Mouse (Mus musculus): ENCODE measurements at regions not wholly inside any gene's neighbourhood (a gene's known extent, or its start where the extent isn't known, plus 50 kb on each side); places are given as distances from the start of the nearest gene placed in this dataset.

DNA sequence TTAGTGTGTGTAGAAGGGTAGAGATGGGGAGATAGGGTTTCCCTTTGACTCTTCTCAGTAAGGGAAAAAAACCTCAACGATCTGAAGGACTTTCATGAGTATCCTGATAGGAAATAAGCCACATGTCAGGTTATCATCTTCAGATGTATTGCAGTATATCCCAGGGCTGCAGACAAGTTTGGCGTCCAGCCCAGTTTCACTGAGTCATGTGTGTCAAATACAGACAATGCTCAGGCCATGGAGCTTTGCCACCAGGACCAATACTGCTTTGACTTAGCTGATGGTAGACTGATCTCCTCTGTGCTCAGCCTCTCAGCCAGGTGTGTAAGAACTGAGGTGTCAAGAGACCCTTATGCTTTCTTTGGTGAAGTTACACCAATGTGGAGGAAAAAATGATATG lies 62.9 kb downstream of the Cst10 start:
- Histone ChIP-seq H3K4me1 (replicated peaks) (no peaks in the 10 kb centered on the region), H3K27ac (no peak overlapping the region), H3K9me3 (no peaks in the 10 kb centered on the region), H3K9ac (no peak overlapping the region), H3K4me2 (replicated peaks) (no peak overlapping the region), H3K36me3 (no peaks in the 10 kb centered on the region), H3K4me3 (replicated peaks) (no peak overlapping the region), H3K27me3 (replicated peaks) (no peaks in the 10 kb centered on the region)
- no peak for ATAC-seq
- WGBS, result 68% methylated on average over 2 of the region's 2 CpGs

DNA sequence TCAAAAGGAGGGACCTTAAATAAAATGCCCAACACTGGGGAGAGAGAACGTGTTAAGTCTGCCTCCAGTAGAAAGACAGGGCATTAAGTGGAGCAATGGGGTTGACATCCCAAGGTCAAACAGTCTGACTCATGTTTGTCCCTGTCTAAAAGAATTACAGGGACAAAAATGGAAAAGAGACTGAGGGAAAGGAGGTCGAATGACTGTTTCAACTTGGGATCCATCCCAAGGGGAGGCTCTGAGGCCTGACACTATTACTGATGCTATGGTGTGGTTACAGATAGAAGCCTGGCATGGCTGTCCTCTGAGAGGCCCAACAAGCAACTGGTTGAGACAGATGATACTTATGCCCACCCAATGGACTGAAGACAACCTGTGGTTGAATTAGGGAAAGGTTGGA lies 67.6 kb downstream of the Cst10 start:
- H3K4me3 ChIP-seq (replicated peaks), result no peak overlapping the region
- H3K4me1 ChIP-seq (replicated peaks), result no peaks in the 10 kb centered on the region
- H3K27me3 ChIP-seq (replicated peaks), result no peaks in the 10 kb centered on the region
- H3K36me3 ChIP-seq, result no peaks in the 10 kb centered on the region
- WGBS, result 68% methylated on average over 2 of the region's 2 CpGs
- no peak overlapping the region for H3K4me2 ChIP-seq (replicated peaks)
- H3K9ac ChIP-seq, result no peak overlapping the region
- no peaks in the 10 kb centered on the region for H3K9me3 ChIP-seq
- ATAC-seq, result no peak
- no peak overlapping the region for H3K27ac ChIP-seq

DNA sequence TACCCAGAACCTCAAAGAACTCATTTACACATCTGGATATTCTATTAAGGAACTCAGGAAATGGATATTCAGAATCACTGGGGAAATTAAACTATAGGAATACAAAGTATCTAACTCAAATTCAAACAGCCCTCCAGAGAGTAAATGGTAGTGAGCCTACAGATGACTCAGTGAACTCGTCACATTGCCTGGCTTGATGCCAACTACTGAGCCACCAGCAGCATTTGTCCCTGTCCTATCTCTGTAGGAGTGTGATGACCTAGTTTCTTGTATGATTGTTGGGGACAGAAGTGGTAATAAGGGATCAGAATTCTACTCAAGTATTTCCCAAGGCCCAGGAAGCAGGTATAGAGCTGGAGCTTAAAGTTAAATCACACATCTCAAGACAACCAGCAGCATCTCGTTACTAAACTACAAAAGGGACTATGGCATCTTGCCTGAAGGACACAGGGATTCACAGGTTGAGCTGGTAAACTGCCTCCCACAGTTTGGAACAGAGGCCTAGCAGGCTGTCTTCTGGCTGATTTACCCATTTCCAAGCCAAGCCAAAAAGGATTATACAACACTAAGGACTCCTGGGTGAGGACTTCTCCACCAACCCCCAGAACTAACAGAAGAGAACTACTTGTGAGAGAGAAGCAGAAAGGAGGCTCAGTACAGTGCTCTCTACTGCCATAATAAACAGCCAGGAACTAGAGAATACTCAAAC lies 88.6 kb downstream of the Cst10 start:
- no peaks in the 10 kb centered on the region for H3K4me1 ChIP-seq (replicated peaks)
- H3K36me3 ChIP-seq, result no peaks in the 10 kb centered on the region
- 56% methylated on average over 2 of the region's 2 CpGs for WGBS
- no peak overlapping the region for H3K4me2 ChIP-seq (replicated peaks)
- no peak for ATAC-seq
- no peak overlapping the region for H3K9ac ChIP-seq
- H3K9me3 ChIP-seq, result no peaks in the 10 kb centered on the region
- H3K27me3 ChIP-seq (replicated peaks), result no peaks in the 10 kb centered on the region
- no peak overlapping the region for H3K27ac ChIP-seq
- H3K4me3 ChIP-seq (replicated peaks), result no peak overlapping the region

DNA sequence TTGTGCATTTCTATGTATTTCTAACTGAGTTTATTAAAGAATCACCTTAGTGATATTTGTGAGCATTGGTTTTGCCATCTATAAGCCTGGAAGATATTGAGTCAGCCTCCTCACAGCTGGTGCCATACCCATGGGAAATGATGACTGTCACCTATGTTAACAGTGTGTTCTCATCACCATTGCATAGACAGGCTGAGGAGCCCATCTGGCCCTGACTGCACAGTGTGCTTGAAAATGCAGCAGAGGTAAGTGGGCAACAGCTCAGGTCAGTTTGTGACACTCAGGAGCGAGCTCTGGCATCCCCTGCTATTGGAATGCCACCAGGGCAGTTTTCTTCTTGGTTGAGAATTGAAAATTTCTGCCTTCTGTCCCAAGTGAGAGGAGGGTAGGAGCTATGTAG lies 108.0 kb downstream of the Cst10 start:
- ATAC-seq, result no peak
- H3K4me2 ChIP-seq (replicated peaks), result no peak overlapping the region
- no peak overlapping the region for H3K4me3 ChIP-seq (replicated peaks)
- no peak overlapping the region for H3K27ac ChIP-seq
- no peaks in the 10 kb centered on the region for H3K9me3 ChIP-seq
- no peak overlapping the region for H3K9ac ChIP-seq
- no peaks in the 10 kb centered on the region for H3K36me3 ChIP-seq
- no peaks in the 10 kb centered on the region for H3K27me3 ChIP-seq (replicated peaks)
- WGBS, result 77% methylated on average over 1 of the region's 1 CpGs
- no peaks in the 10 kb centered on the region for H3K4me1 ChIP-seq (replicated peaks)

DNA sequence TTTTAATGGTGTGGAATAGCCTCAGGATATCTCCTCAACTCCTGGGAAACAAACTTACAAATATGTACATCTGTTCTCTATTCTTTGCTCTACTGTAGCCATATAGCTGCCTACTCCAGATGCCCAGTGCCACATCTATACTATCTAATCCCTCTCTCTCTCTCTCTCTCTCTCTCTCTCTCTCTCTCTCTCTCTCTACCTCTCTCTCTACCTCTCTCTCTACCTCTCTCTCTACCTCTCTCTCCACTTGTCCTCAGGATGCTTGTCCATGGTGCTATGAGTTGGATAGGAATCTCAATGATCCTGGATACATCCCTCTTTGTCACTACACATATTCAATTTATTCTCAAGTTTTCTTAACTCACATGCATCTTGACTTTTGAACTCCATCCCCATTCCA lies 119.6 kb downstream of the Cst10 start:
- no peak overlapping the region for H3K4me3 ChIP-seq (replicated peaks)
- H3K4me2 ChIP-seq (replicated peaks), result no peak overlapping the region
- no peak overlapping the region for H3K9ac ChIP-seq
- no peaks in the 10 kb centered on the region for H3K36me3 ChIP-seq
- no peaks in the 10 kb centered on the region for H3K27me3 ChIP-seq (replicated peaks)
- no peak overlapping the region for H3K27ac ChIP-seq
- H3K9me3 ChIP-seq, result no peaks in the 10 kb centered on the region
- ATAC-seq, result no peak
- H3K4me1 ChIP-seq (replicated peaks), result no peaks in the 10 kb centered on the region

DNA sequence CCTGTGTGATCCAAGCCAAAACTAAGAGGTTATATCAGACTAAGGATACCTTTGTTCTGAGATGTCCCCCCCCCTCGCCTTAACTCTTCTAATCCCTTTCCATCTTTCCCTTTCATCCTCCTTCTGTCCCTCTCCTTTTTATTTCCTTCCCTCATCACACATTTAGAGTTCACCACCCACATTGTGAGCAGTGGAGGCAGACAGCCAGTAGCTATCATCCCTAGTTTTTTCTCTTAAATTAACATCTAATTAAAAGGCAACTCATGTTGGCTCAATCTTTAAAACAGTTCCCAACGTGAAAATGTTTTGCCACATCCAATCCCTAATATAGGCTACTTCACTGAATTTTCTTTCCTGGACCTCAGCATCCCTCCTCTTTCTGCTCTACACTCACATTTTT lies 138.0 kb downstream of the Cst10 start:
- H3K27me3 ChIP-seq (replicated peaks), result no peaks in the 10 kb centered on the region
- no peak for ATAC-seq
- H3K9me3 ChIP-seq, result no peaks in the 10 kb centered on the region
- H3K27ac ChIP-seq, result no peak overlapping the region
- WGBS, result 67% methylated on average over 2 of the region's 2 CpGs
- no peaks in the 10 kb centered on the region for H3K36me3 ChIP-seq
- no peak overlapping the region for H3K9ac ChIP-seq
- H3K4me2 ChIP-seq (replicated peaks), result no peak overlapping the region
- no peaks in the 10 kb centered on the region for H3K4me1 ChIP-seq (replicated peaks)
- H3K4me3 ChIP-seq (replicated peaks), result no peak overlapping the region

DNA sequence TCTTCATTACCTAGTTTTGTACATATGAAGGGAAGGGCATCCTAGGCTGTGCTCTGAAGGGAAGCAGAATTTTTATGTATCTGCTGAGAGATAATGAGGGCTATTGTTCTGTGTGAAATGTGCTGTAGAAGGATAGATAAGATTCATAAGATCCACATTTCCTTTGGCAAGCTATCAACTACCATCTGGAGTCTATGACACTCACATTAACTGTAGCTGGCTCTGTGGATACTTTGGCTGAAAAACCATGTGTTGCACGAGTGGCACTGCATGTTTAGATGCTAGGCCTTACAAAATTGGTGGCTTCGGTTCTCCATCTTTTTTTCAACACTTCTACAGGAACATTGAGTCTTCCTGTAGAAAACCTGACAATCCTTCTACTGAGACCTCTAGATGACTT lies 140.9 kb downstream of the Cst10 start:
- no peaks in the 10 kb centered on the region for H3K36me3 ChIP-seq
- no peak overlapping the region for H3K27ac ChIP-seq
- 67% methylated on average over 2 of the region's 2 CpGs for WGBS
- no peak overlapping the region for H3K9ac ChIP-seq
- H3K4me1 ChIP-seq (replicated peaks), result no peaks in the 10 kb centered on the region
- ATAC-seq, result no peak
- H3K4me2 ChIP-seq (replicated peaks), result no peak overlapping the region
- H3K27me3 ChIP-seq (replicated peaks), result no peaks in the 10 kb centered on the region
- no peaks in the 10 kb centered on the region for H3K9me3 ChIP-seq
- H3K4me3 ChIP-seq (replicated peaks), result no peak overlapping the region

DNA sequence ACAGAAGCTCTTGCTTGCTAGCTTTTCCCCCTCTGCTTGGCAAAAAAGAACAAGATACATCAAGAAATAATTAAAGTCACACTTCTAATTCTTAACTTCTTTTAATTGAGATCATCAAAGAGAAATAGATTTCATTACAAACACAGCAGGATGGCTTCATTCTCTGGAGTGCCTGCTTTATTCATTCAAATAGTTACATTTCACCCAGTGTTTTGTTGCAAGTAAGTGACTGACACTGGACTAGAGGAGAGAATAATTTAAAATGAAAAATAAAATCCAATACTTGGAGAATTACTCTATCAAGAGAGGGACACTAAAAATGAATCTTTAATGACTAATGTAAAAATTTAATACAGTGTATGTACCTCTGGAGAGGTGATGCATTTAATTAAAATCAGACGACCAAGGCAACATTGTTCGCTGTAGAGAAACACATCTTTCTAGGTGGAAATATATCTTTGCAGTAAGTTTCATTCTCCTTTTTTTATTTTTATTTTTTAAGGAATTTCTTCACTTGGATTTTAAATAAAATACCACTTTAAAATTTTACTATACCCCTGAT lies 141.9 kb downstream of the Cst10 start:
- no peaks in the 10 kb centered on the region for H3K36me3 ChIP-seq
- H3K27me3 ChIP-seq (replicated peaks), result no peaks in the 10 kb centered on the region
- no peaks in the 10 kb centered on the region for H3K4me1 ChIP-seq (replicated peaks)
- H3K4me3 ChIP-seq (replicated peaks), result no peak overlapping the region
- no peak overlapping the region for H3K9ac ChIP-seq
- no peak for ATAC-seq
- H3K4me2 ChIP-seq (replicated peaks), result no peak overlapping the region
- 89% methylated on average over 2 of the region's 2 CpGs for whole genome bisulfite sequencing
- no peak overlapping the region for H3K27ac ChIP-seq
- no peaks in the 10 kb centered on the region for H3K9me3 ChIP-seq

DNA sequence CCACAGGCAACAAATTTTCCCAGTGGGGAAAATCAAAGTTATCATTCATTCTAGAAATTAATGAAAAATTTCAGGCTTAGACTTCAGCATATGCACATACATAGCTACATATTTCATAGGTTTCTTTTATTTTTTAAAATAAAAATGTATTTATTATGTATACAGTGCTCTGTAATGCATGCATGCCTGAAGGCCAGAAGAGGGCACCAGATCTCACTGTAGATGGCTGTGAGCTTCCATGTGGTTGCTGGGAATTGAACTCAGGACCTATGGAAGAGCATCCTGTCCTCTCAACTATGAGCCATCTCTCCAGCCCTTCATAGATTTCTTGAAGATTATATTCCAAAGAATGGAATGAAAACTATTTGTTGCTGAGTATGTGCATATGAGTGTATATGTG lies 150.4 kb downstream of the Cst10 start:
- Histone ChIP-seq H3K9ac (no peak overlapping the region), H3K36me3 (no peaks in the 10 kb centered on the region), H3K27ac (no peak overlapping the region), H3K9me3 (no peaks in the 10 kb centered on the region), H3K4me1 (replicated peaks) (no peaks in the 10 kb centered on the region), H3K4me3 (replicated peaks) (no peak overlapping the region), H3K27me3 (replicated peaks) (no peaks in the 10 kb centered on the region), H3K4me2 (replicated peaks) (no peak overlapping the region)
- no peak for ATAC-seq

DNA sequence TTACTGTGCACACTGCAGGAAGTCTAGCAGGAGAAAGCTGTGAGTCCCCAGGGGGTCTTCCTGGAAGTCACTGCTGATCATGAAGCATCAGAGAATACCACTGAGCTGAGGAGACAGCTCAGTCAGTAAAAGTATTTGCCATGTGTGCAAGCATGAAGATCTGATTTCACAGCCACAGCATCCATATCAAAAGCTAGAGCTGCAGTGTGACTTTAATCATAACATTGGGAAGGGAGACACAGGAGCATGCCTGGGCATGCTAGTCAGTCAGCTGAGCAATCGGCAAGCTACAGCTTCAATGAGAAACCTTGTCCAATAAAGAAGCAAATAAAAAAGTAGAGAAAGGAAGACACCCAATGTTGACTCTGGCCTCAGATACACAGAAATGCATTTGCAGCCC lies 168.9 kb downstream of the Cst10 start:
- no peak overlapping the region for H3K4me2 ChIP-seq (replicated peaks)
- H3K4me3 ChIP-seq (replicated peaks), result no peak overlapping the region
- no peaks in the 10 kb centered on the region for H3K27me3 ChIP-seq (replicated peaks)
- no peaks in the 10 kb centered on the region for H3K36me3 ChIP-seq
- H3K4me1 ChIP-seq (replicated peaks), result no peaks in the 10 kb centered on the region
- no peak overlapping the region for H3K27ac ChIP-seq
- no peak overlapping the region for H3K9ac ChIP-seq
- 84% methylated on average over 1 of the region's 1 CpGs for WGBS
- ATAC-seq, result no peak
- no peaks in the 10 kb centered on the region for H3K9me3 ChIP-seq

DNA sequence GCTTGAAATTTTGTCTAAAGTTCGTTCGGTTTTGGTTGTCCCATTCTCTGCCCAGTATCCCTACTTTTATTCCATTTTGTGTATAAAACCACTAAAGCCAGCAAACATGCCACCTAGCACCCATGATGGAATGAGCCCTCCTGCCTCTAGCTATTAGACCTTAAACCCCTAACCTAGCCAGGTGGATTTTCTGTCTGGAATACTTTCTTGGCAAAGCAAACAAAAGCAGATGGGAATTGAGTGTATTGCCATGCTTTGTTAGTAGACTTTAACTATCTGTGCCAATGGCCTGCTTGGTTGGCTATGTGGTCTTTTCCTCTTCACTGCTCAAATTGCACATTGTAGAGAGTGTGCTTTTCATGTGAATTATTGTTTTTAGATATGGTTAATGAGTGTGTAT lies 197.7 kb downstream of the Cst10 start:
- 76% methylated on average over 2 of the region's 2 CpGs for whole genome bisulfite sequencing
- Histone ChIP-seq H3K9ac (no peak overlapping the region), H3K27me3 (replicated peaks) (no peaks in the 10 kb centered on the region), H3K36me3 (no peaks in the 10 kb centered on the region), H3K9me3 (no peaks in the 10 kb centered on the region), H3K27ac (no peak overlapping the region), H3K4me1 (replicated peaks) (no peaks in the 10 kb centered on the region), H3K4me3 (replicated peaks) (no peak overlapping the region), H3K4me2 (replicated peaks) (no peak overlapping the region)
- ATAC-seq, result no peak

DNA sequence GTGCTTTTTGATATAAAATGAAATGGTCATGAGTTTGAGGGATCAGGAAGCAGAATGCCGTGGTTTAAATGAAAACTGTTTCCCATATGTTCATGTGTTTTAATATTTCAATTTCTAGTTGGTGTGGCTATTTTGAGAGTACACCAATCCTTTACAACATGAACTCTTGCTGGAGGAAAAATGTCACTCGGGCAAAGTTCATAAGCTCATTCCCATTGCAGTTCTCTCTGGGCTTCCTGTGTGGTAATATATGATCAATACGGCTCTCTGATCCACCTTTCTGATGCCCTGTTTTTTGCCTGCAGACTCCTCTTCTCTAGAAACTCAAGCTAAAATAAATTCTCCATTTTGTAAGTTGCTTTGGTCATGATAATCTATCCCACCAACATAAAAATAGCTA lies 208.5 kb downstream of the Cst10 start:
- H3K9me3 ChIP-seq, result no peaks in the 10 kb centered on the region
- ATAC-seq, result no peak
- H3K27me3 ChIP-seq (replicated peaks), result no peaks in the 10 kb centered on the region
- no peak overlapping the region for H3K4me2 ChIP-seq (replicated peaks)
- H3K36me3 ChIP-seq, result no peaks in the 10 kb centered on the region
- no peak overlapping the region for H3K27ac ChIP-seq
- WGBS, result 80% methylated on average over 3 of the region's 3 CpGs
- H3K4me1 ChIP-seq (replicated peaks), result no peaks in the 10 kb centered on the region
- no peak overlapping the region for H3K9ac ChIP-seq
- H3K4me3 ChIP-seq (replicated peaks), result no peak overlapping the region

DNA sequence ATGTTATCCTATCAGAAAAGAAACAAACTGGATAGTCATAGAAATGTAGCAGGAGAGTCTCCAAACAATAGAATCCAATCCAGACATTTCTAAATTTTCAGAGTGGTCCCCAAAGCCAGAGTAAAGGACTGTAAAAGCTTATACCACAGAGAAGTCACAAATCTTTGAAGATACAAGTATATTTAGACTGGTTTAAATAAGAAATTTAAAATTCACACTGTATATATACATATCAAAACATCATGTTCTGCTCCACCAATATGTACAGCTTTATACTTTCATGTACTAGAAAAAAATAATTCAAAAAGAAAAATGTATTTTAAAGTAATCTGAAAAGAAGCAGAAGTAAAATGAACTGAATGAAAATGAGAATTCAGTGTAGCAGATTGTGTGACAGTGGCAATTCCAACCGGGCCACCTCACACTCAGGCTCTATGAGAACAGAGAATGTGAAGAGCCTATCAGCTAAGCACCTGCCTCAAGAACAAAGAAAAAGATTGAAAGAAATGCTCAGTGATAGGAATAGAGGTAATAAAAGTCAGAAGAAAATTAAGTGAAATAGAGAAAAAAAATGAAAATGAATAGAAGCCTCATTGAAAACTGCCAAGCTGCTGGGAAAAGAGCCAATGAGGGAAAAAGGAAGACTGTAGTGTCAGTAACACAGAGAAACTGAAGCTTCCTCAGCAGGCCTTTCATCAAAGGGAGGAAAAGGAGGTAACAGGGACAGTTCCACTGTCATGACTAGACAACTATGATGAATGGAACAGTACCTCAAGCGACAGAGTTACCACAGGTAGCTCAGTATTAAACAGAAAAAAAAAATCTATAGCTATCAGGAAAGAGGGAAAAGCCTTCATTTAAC lies 209.5 kb downstream of the Cst10 start:
- no peak for ATAC-seq
- Histone ChIP-seq H3K4me3 (replicated peaks) (no peak overlapping the region), H3K27me3 (replicated peaks) (no peaks in the 10 kb centered on the region), H3K4me1 (replicated peaks) (no peaks in the 10 kb centered on the region), H3K4me2 (replicated peaks) (no peak overlapping the region), H3K36me3 (no peaks in the 10 kb centered on the region), H3K9me3 (no peaks in the 10 kb centered on the region), H3K27ac (no peak overlapping the region), H3K9ac (no peak overlapping the region)
- 84% methylated on average over 2 of the region's 2 CpGs for WGBS

Data from intestine, embryonic 15.5 days (tissue).